Comparison of ENCODE assay signal across 7 mouse cellular contexts in the genomic region with DNA sequence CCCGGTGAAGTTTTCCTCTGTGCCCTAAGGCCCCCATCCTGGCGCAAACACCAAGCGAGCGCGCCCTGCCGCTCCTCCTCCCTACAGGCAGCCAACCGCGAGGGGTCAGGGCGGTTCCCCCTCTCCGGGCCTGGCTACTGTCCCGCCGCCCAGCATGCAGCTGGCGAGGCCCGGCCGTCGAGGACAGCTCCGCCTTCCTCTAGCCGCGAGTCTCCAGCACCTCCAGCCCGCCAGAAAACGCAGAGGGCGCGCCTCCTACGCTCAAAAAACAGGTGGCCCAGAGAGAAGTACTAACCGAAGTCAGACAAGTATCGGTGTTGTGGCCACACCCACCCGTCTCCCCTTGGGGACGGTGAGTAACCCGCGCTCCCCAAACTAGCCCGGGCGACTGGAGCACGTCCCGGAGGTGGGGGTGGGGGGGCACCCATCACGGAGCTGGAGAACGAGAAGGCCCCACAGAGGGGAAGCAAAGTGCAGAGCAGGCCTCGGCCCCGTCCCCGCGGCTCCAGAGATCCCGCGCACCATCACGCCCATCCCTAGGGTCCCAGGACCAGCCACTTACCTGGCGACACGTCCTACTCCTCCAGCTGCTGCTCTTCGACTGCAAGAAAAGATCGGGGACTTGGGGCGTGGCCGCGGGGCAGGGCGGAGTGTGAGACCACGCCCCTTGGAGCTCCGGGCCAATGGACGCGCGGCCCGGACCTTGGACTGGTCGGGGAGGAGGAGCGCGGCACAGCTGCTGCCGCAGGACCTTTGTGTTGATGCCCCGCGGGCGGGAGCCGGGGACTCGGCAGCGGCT. TPM values are rescaled to one million over a fixed set of nuclear protein-coding genes. Genes with fewer than 3 reads are reported as not detected.
DNase-seq lines count a peak whose midpoint lies in the region; ATAC-seq lines count a peak whose summit lies in the region.

A gene (minus strand): TSS at position 605 of the 799 bp plus-strand sequence.

- under 1% methylated on average over 67 of the region's 67 CpGs for WGBS in intestine, embryonic 16.5 days
- under 1% methylated on average over 66 of the region's 67 CpGs for WGBS in midbrain, embryonic 11.5 days

- DNase-seq in adrenal gland, adult 18-20 months (ENCODE audit: low spot score in 2 of 2) = peak; percentile 93 to 94
- DNase-seq in embryo, embryonic 11 days = peak; percentile 97
- peak; percentile 93 for DNase-seq in gastrocnemius, postnatal 36 days
- peak; percentile 74 to 75 for DNase-seq in left cerebral cortex, postnatal 36 days (ENCODE audit: low spot score in 2 of 2)
- DNase-seq in midbrain, embryonic 11.5 days (ENCODE audit: low spot score, missing footprints) = peak; percentile 99
- DNase-seq in skeletal muscle tissue, adult 2 months (ENCODE audit: low read depth, low spot score) = peak; percentile 90

- H3K9me3 ChIP-seq in intestine, embryonic 16.5 days (ENCODE audit: control insufficient read depth, low read length) = no peaks in the 10 kb centered on the region
- H3K9me3 ChIP-seq in midbrain, embryonic 11.5 days (ENCODE audit: control insufficient read depth, low read length) = no peaks in the 10 kb centered on the region

- peak within 1 kb of the TSS; percentile 75 for H3K4me3 ChIP-seq in intestine, embryonic 16.5 days (ENCODE audit: low read length)
- peak within 1 kb of the TSS; percentile 55 for H3K4me3 ChIP-seq in midbrain, embryonic 11.5 days (ENCODE audit: low read depth, low read length)

- intact Hi-C loops in gastrocnemius, postnatal 36 days (cut with DNase I) = loop anchor here (2.0 kb wide), 2 partner anchors 29 to 177 kb away; no protein-coding TSS in a partner anchor
- intact Hi-C loops in left cerebral cortex, postnatal 36 days (cut with DNase I) = loop anchor here (5.0 kb wide), 1 partner anchor 34 kb away; a partner anchor contains a TSS

- H3K27ac ChIP-seq in intestine, embryonic 16.5 days (ENCODE audit: low read length) = peak within 1 kb of the TSS; percentile 89
- H3K27ac ChIP-seq in midbrain, embryonic 11.5 days (ENCODE audit: low read depth, low read length) = peak within 1 kb of the TSS; percentile 84

- peaks cover 45% of the 10 kb centered on the region for H3K4me1 ChIP-seq in intestine, embryonic 16.5 days (ENCODE audit: control insufficient read depth, insufficient read depth, low read length)
- peaks cover 28% of the 10 kb centered on the region for H3K4me1 ChIP-seq in midbrain, embryonic 11.5 days (ENCODE audit: control insufficient read depth, insufficient read depth, low read length)

- H3K27me3 ChIP-seq in intestine, embryonic 16.5 days (replicated peaks; ENCODE audit: control insufficient read depth, insufficient read depth, low read length) = no peaks in the 10 kb centered on the region
- peaks cover 12% of the 10 kb centered on the region for H3K27me3 ChIP-seq in midbrain, embryonic 11.5 days (ENCODE audit: control insufficient read depth, insufficient read depth, low read length)

- peak within 1 kb of the TSS; percentile 64 for H3K4me2 ChIP-seq in intestine, embryonic 16.5 days (ENCODE audit: low read depth, low read length)
- H3K4me2 ChIP-seq in midbrain, embryonic 11.5 days = peak within 1 kb of the TSS; percentile 50

- no peaks in the 10 kb centered on the region for H3K36me3 ChIP-seq in intestine, embryonic 16.5 days (ENCODE audit: control insufficient read depth, insufficient read depth, low read length)
- no peaks in the 10 kb centered on the region for H3K36me3 ChIP-seq in midbrain, embryonic 11.5 days (ENCODE audit: control insufficient read depth, insufficient read depth, low read length)

- peak within 1 kb of the TSS; percentile 75 for H3K9ac ChIP-seq in intestine, embryonic 16.5 days (ENCODE audit: low read depth, low read length)
- H3K9ac ChIP-seq in midbrain, embryonic 11.5 days (ENCODE audit: low read length) = peak within 1 kb of the TSS; percentile 73

- ATAC-seq in intestine, embryonic 16.5 days = peak; percentile 92
- peak; percentile 90 for ATAC-seq in midbrain, embryonic 11.5 days (ENCODE audit: low FRiP score)

RNA-seq across cellular contexts. Expression of the gene that starts here (rescaled TPM):
- 100 to 1,000 TPM in 1 of 2 experiments, 10 to 100 TPM in 1; 61.8 to 134 TPM for total RNA-seq in adrenal gland, adult 18-20 months (2021)
- total RNA-seq in gastrocnemius, postnatal 36 days (2021) = 1 to 10 TPM; 5.4 to 6.4 TPM
- 85.0 and 89.4 TPM in 2 replicates for polyA plus RNA-seq in intestine, embryonic 16.5 days (2015; fragmentation: Nextera tagmentation; extraction: Ambion mirVana)
- 10 to 100 TPM; 15.6 to 20.2 TPM for total RNA-seq in left cerebral cortex, postnatal 36 days (2021)
- polyA plus RNA-seq in midbrain, embryonic 11.5 days (2014; fragmentation: Nextera tagmentation; extraction: Ambion mirVana) = 82.5 and 85.0 TPM in 2 replicates

Comparison
In these comparisons a context has a peak if more than half of its experiments do, and no peak if none do; other contexts are left out.
1. Peak in every context shown above with its lines: DNase-seq, ATAC-seq, H3K4me3 ChIP-seq and H3K27ac ChIP-seq.